Mouse (Mus musculus) heart, embryonic 12.5 days (tissue): Measurements from ENCODE around the gene Cdkn1b. TPM values are rescaled to one million over a fixed set of nuclear protein-coding genes. Genes with fewer than 3 reads are reported as not detected.

Experiments used
- polyA plus RNA-seq: library from polyadenylated mRNA; unstranded; fragments of >200 nt; fragmentation: Nextera tagmentation; extraction: Ambion mirVana; gene quantifications from 2 replicates; pipeline ENCODE4 v1.2.1, GENCODE M21; 2016

The Cdkn1b gene
- polyA plus RNA-seq, 1 experiment from 2014 or later: 16.8 TPM

Other genes starting within 250 kb of the Cdkn1b start
- gene Dusp16, start 127.8 kb upstream of the Cdkn1b start, polyA plus RNA-seq: 21.8 and 24.9 TPM in 2 replicates
- 1.9 and 2.3 TPM in 2 replicates for gene Crebl2, start 90.2 kb upstream of the Cdkn1b start, polyA plus RNA-seq
- 9.0 and 10.2 TPM in 2 replicates for gene Gpr19, start 21.8 kb upstream of the Cdkn1b start, polyA plus RNA-seq
- 5.4 and 5.8 TPM in 2 replicates for gene Apold1, start 61.3 kb downstream of the Cdkn1b start, polyA plus RNA-seq
- gene Ddx47, start 91.2 kb downstream of the Cdkn1b start, polyA plus RNA-seq: 64.3 and 65.4 TPM in 2 replicates
- gene Gprc5a, start 145.2 kb downstream of the Cdkn1b start, polyA plus RNA-seq: 4.0 and 4.8 TPM in 2 replicates
- not detected in 2 replicates for gene Gprc5d, start 197.9 kb downstream of the Cdkn1b start, polyA plus RNA-seq